Mouse (Mus musculus) lung, postnatal 4 days (tissue): ENCODE results near the gene Jaml.
"Not testable (repeated sequence)": the region's sequence is repeated elsewhere in the genome, so short reads cannot be mapped to it uniquely, and the experiment has no call there.

Source experiments
- DNase-seq, 2 experiments: peaks; one replicate each; pipeline ENCODE4 v3.0.0; 2021

The Jaml gene

GRCm38 (mm10) chr9:45079011-45079410 lies at the start of gene Jaml:
Gene Jaml (plus strand): TSS chr9:45079183.
- peak; percentile 10 to 25 for DNase-seq

DNA sequence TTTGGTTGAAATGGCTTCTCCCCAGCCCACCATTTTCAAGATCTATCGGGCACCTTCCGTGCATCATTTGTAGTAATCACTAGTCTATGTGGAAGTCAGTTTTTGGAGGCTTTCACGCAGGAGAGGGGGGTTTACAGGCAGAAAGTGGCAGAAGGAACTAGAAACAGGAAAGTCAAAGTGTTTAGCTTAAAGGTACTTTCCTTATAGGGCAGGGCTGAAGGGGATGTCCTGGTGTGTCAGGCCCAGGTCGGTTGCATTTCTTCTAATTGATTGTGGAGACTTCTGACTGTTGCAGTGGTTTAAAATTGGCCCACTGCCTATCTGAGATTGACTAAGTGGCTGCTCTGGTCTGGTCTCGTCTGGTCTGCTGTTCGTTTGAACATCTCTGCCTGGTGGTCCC lies 48.6 kb upstream of the Jaml start:
- peak in 1 of 2 experiments; percentile 4 for DNase-seq

- DNase-seq: no peak
These were observed 46.7 kb upstream of the Jaml start for GRCm38 (mm10) chr9:45032261-45032660.

- no peak for DNase-seq
These were observed 44.5 kb upstream of the Jaml start for GRCm38 (mm10) chr9:45034526-45034925.

GRCm38 (mm10) chr9:45037803-45038202 lies 41.2 kb upstream of the Jaml start:
- not testable (repeated sequence) for DNase-seq

GRCm38 (mm10) chr9:45039499-45039898 lies 39.5 kb upstream of the Jaml start, which contains the start of gene Mpzl2:
Gene Mpzl2 (plus strand): TSS chr9:45039799.
- DNase-seq: no peak

- DNase-seq: peak in 1 of 2 experiments; percentile 29
These were observed 38.7 kb upstream of the Jaml start for GRCm38 (mm10) chr9:45040066-45040845.

DNA sequence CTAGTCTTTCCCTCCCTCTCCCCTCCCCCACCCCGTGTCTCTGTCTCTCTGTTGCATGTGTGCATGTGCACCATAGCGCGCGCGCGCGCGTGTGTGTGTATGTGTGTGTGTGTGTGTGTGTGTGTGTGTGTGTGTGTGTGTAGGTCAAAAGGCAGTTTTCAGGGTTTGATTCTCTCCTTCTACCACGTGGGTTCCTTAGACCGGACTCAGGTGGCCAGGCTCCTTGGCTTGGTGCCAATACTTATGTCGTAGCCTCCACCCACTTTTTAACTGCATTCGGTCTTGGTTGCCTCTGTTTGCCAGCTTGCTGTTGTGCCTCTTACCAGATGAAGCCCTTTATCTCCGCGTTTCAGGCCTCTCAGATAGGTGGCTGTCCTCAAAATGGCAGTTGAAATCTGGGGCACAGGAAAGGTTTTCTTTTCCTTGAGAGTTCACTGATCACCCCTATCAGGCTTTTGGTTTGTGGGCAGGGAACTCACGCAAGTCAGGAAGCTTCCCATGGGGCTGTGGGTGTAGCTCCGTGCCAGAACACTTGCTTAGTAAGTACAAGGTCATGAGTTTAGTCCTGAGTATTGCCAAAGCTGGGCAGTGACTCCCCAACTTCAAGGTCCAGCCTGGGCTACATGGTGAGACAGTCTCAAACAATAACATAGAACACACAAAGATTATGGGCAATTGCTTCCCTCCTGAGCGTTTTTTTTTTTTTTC lies 37.7 kb upstream of the Jaml start:
- peak; percentile 22 to 36 for DNase-seq

- peak; percentile 70 to 78 for DNase-seq
These were observed 36.8 kb upstream of the Jaml start for GRCm38 (mm10) chr9:45042056-45042720.

GRCm38 (mm10) chr9:45042947-45043346 lies 36.0 kb upstream of the Jaml start:
- peak in 1 of 2 experiments; percentile 12 for DNase-seq

GRCm38 (mm10) chr9:45046973-45047372 lies 32.0 kb upstream of the Jaml start:
- DNase-seq: no peak

GRCm38 (mm10) chr9:45048511-45048910 lies 30.5 kb upstream of the Jaml start:
- DNase-seq: peak in 1 of 2 experiments; percentile 30

DNA sequence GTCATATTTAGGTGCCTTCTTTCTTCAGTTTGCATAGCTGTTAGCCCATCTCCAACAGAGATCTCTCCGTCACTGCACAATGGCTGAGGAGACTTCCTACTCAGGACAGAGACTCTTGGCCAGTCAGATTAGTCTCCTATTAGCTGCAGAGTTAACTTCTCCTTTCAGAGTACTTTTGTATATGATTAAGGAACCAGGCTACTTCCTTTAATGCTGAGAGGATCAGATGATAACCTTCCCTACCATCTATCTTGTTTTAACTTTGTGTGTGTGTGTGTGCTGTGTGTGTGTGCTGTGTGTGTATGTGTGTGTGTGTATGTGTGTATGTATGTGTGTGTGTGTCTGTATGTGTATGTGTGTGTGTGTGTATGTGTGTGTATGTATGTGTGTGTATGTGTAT lies 29.3 kb upstream of the Jaml start:
- DNase-seq: no peak

- DNase-seq: no peak
These were observed 28.7 kb upstream of the Jaml start for GRCm38 (mm10) chr9:45050301-45050700.

GRCm38 (mm10) chr9:45055082-45055713 lies 23.8 kb upstream of the Jaml start, which contains the start of gene Mpzl3:
Gene Mpzl3 (plus strand): TSS chr9:45055186.
- DNase-seq: peak; percentile 89

GRCm38 (mm10) chr9:45058304-45058940 lies 20.6 kb upstream of the Jaml start:
- DNase-seq: no peak

- no peak for DNase-seq
These were observed 18.8 kb upstream of the Jaml start for GRCm38 (mm10) chr9:45060151-45060550.

- DNase-seq: no peak
These were observed 16.3 kb upstream of the Jaml start for GRCm38 (mm10) chr9:45062677-45063076.

DNA sequence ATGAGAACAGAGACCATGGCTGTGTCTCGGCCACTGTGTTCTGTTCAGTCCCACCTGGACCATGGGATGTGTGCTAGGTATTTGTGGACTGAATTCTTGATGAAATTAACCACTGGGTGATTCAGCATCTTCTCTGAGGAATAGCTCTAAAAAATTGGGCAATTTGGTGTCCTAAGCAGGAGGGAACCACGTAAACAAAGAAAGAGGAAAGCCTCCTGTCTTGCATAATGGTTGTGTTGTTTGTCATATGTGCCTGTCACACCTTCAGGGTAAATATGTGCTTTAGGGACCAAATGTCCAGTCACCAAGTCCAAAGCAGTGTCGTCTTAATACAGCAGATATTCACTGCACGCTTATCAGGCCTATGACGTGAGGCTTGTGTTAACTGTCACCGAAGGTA lies 14.6 kb upstream of the Jaml start:
- no peak for DNase-seq

GRCm38 (mm10) chr9:45066735-45067134 lies 12.2 kb upstream of the Jaml start:
- DNase-seq: no peak

GRCm38 (mm10) chr9:45071800-45072199 lies 7.2 kb upstream of the Jaml start:
- DNase-seq: no peak

DNA sequence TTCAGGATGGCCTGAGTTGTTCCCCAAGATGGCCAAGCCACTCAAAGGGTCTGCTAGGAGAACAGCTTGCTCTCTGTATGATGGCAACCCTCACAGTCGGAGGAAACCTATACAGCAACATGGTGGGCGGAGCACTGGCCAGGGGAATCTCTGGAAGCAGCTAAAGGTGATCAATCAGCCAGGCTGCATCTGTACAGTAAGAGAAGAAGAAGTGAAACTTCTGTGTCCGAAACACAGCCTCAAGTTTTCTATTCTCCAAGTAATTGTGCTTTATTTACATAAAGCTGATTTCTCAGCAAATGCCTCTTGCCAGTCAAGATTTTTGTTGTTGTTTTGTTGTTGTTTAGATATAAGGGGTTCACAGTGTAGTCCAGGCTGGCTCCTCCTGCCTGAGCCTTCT lies 1.1 kb upstream of the Jaml start:
- DNase-seq: no peak
